Comparison of ENCODE assay signal across 8 mouse cellular contexts in the genomic region with DNA sequence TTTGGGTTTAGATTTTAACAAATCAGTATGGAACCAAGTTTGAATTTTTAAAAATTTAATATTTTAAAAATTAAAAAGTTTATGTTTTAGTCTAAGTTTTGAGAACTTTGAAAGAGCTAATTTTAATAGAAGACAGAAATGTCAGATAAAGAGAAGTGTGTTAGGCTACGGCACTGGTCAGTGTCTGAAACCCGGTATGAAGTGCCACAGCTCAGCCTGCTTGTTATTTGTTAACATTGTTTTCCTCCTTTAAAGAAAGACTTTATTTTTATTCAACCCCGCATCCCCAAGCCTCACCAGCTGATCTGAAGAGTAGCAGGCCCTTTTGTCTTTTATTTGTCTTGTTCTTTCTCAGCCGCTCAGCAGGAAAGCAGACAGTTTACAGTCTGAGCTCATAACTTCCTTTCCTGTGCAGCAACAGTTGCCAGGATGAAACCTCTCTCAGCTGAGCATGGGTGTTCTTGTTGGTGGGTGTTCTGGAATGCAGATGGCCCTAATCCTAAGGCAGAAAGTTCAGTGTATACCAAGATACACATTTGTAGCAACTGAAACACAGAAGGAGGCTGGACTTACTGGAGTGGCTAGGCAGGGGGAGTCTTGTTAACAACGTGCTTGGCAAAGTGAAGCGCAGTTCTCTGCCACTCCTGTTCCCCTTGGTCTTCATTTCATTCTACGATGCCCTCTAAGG. TPM values are rescaled to one million over a fixed set of nuclear protein-coding genes. Genes with fewer than 3 reads are reported as not detected.
DNase-seq lines count a peak whose midpoint lies in the region; ATAC-seq and TF ChIP-seq lines count a peak whose summit lies in the region.

No protein-coding gene starts in this region.

- H3K9me3 ChIP-seq in hindbrain, embryonic 16.5 days (ENCODE audit: control insufficient read depth, low read length), result no peaks in the 10 kb centered on the region
- H3K9me3 ChIP-seq in midbrain, embryonic 13.5 days, result no peaks in the 10 kb centered on the region

- H3K27ac ChIP-seq in embryonic fibroblast, embryonic 13.5 days (ENCODE audit: insufficient read depth, low read length), result peak overlapping the region; percentile 22
- no peak overlapping the region for H3K27ac ChIP-seq in hindbrain, embryonic 16.5 days (ENCODE audit: low read depth, low read length)
- no peak overlapping the region for H3K27ac ChIP-seq in midbrain, embryonic 13.5 days

- WGBS in hindbrain, embryonic 16.5 days, result 24% methylated on average over 7 of the region's 7 CpGs
- WGBS in midbrain, embryonic 13.5 days, result 21% methylated on average over 7 of the region's 7 CpGs

- H3K4me1 ChIP-seq in embryonic fibroblast, embryonic 13.5 days (ENCODE audit: control insufficient read depth, insufficient read depth, low read length), result peaks cover 8% of the 10 kb centered on the region
- peaks cover 12% of the 10 kb centered on the region for H3K4me1 ChIP-seq in hindbrain, embryonic 16.5 days (ENCODE audit: control insufficient read depth, insufficient read depth, low read depth, low read length)
- H3K4me1 ChIP-seq in midbrain, embryonic 13.5 days (replicated peaks), result peaks cover 33% of the 10 kb centered on the region

- DNase-seq in kidney, postnatal 10 days, result peak; percentile 23
- DNase-seq in kidney, adult 18-20 months, result no peak
- DNase-seq in gastrocnemius, postnatal 10 days, result no peak
- DNase-seq in cerebellum, adult 18-20 months, result no peak
- no peak for DNase-seq in MN1 (ENCODE audit: low spot score)

- H3K4me2 ChIP-seq in hindbrain, embryonic 16.5 days (ENCODE audit: low read length), result no peak overlapping the region
- no peak overlapping the region for H3K4me2 ChIP-seq in midbrain, embryonic 13.5 days (replicated peaks)

- no peaks in the 10 kb centered on the region for H3K36me3 ChIP-seq in hindbrain, embryonic 16.5 days (ENCODE audit: control insufficient read depth, insufficient read depth, low read length)
- no peaks in the 10 kb centered on the region for H3K36me3 ChIP-seq in midbrain, embryonic 13.5 days

- ATAC-seq in hindbrain, embryonic 16.5 days, result peak; percentile 69
- ATAC-seq in midbrain, embryonic 13.5 days, result peak; percentile 47; the same call in 1 of the 2 replicates

- H3K27me3 ChIP-seq in hindbrain, embryonic 16.5 days (replicated peaks; ENCODE audit: control insufficient read depth, insufficient read depth, low read length), result no peaks in the 10 kb centered on the region
- H3K27me3 ChIP-seq in midbrain, embryonic 13.5 days, result no peaks in the 10 kb centered on the region

- no peak for TF ChIP-seq CTCF in embryonic fibroblast, embryonic 13.5 days (IDR thresholded peaks at IDR 0.05; ENCODE audit: borderline replicate concordance, insufficient read depth, low read length)

- H3K9ac ChIP-seq in hindbrain, embryonic 16.5 days (ENCODE audit: low read depth, low read length), result no peak overlapping the region
- H3K9ac ChIP-seq in midbrain, embryonic 13.5 days (replicated peaks), result no peak overlapping the region

- H3K4me3 ChIP-seq in embryonic fibroblast, embryonic 13.5 days (ENCODE audit: insufficient read depth, low read length), result no peak overlapping the region
- no peak overlapping the region for H3K4me3 ChIP-seq in hindbrain, embryonic 16.5 days (ENCODE audit: low read length)
- H3K4me3 ChIP-seq in midbrain, embryonic 13.5 days (replicated peaks), result no peak overlapping the region

- no peak for TF ChIP-seq POLR2A in embryonic fibroblast, embryonic 13.5 days (IDR thresholded peaks at IDR 0.05; ENCODE audit: low read depth, low read length)

RNA-seq across cellular contexts. Expression of a gene that starts 32.5 kb away (rescaled TPM):
- 12.2 and 12.5 TPM in 2 replicates for polyA plus RNA-seq in embryonic fibroblast, embryonic 13.5 days (2011; ENCODE audit: insufficient read length, low read depth, missing spikeins)
- 16.6 and 16.9 TPM in 2 replicates for polyA plus RNA-seq in hindbrain, embryonic 16.5 days (2015; fragmentation: Nextera tagmentation; extraction: Ambion mirVana)
- 15.6 and 19.0 TPM in 2 replicates for polyA plus RNA-seq in midbrain, embryonic 13.5 days (2015; fragmentation: Nextera tagmentation; extraction: Ambion mirVana)
- total RNA-seq in gastrocnemius, postnatal 10 days (2021), result 10 to 100 TPM; 10.7 to 11.9 TPM
